Mouse (Mus musculus): ENCODE measurements around the gene Mgll.

Mgll gene

GRCm38 (mm10) chr6:88717143-88718032, 6.8 kb upstream of the Mgll start:
- no peak for DNase-seq (ENCODE audit: extremely low read depth, insufficient read length, low spot score)

GRCm38 (mm10) chr6:88718033-88718725, 6.0 kb upstream of the Mgll start:
- no peak for DNase-seq (ENCODE audit: extremely low read depth, insufficient read length, low spot score)

- no peak for DNase-seq (ENCODE audit: extremely low read depth, insufficient read length, low spot score)
These were observed 3.2 kb upstream of the Mgll start for GRCm38 (mm10) chr6:88721059-88721458.

DNA sequence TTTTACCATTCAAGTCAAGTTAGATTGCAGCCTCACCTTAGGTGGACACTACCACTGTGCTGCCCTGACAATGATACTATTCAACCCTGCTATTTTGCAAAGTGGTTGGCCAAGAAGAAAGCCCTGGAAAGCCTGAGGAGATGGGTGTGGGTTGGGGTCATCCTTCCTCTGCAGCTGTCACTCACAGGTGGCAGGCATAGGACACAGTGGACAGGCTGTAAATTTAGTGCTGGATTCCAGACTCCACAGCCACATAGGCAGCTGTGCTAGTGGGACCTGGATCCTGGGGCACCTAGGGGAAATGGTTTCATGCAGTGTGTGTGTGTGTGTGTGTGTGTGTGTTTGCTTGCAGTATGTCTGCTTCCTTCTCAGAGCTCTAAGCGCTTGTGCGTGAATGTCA, 1.3 kb upstream of the Mgll start:
- no peak for DNase-seq (ENCODE audit: extremely low read depth, insufficient read length, low spot score)

GRCm38 (mm10) chr6:88723806-88724312, 353 bp upstream of the Mgll start:
- no peak for DNase-seq (ENCODE audit: extremely low read depth, insufficient read length, low spot score)

- DNase-seq (ENCODE audit: extremely low read depth, insufficient read length, low spot score), result no peak
These were observed 1.4 kb downstream of the Mgll start for GRCm38 (mm10) chr6:88725590-88725989.

DNA sequence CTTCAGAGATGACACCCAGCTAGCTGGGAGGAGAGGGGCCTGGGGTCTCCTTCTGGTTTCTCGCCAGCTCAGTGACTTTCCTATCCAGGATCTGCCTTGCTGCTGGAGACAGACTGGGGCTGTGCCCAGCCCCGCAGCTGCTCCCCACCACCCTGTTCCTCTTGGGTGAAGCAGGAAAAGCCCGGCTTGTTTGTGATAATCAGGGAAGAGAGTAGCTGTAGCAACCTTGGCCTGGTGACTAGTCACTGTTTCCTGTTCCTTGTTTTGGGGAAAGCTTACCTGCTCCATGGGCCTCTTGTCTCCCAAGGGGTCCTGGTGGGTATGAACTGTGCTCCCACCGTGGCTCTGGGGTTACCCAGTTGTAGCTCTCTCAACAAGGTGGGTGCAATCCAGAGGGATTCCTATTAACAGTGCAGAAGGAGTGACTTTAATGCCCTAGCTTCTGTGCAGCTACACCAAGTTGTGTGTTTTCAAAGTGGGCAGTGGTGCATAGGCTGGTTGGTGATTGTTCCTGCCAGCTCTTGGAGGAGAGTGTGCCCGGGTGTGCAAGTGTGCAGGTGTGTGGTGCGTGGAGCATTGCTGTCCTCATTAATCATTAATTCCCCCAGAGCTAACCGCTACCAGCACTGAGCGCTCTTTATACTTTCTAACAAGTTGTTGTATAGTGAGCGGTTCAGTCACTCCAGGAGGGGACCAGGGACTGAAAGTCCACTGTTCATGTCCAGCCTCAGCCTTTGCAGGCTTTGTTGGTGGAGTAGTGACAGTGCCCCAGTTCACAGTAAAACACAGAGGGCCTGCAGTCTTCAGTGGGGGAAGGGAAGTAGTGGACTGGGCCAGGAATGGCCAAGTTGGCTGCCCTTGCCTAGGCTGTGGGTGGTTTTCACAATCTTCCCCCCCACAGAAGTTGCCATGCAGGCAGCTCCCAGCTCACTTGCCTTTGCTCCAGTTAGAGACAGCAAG, 2.3 kb downstream of the Mgll start:
- DNase-seq (ENCODE audit: extremely low read depth, insufficient read length, low spot score), result no peak

DNA sequence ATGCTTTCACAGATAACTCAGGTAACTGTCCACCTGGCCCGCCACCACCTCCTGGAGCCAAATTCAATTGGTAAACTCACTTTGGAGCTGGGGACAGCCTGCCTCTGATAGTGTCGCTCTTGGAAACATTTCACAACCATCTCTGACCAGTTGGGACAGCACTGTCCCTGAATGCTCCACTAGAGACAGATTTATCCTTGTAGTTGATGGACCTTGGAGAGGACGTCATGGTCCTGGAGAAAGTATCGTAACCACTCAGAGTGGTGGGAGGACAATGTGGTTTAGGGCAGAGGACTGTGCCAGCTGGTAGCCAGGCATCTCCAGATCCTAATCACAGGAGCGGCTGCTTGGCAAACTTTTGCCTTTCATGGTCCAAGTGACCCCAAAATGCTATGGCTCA, 3.3 kb downstream of the Mgll start:
- no peak for DNase-seq (ENCODE audit: extremely low read depth, insufficient read length, low spot score)

DNA sequence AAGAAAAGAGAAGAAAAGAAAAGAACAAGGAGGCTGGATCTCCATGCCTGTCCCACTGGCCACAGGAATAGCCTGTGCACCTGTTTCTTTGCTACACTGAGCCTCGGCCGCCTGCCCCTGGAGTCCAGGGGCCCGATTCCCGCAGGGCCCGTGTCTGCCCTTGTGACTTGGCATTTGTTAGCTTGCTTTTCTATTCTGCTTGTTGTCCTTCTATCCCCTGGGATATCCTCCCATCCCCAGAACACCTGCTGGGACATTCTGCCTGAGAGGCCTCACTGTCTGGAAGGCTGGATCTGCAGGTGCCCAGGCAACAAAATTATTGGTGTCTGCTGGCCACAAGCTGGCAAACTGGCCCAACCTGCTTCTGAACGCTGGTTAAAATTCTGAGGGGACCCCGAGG, 3.8 kb downstream of the Mgll start:
- DNase-seq (ENCODE audit: extremely low read depth, insufficient read length, low spot score), result no peak

GRCm38 (mm10) chr6:88728515-88728914, 4.3 kb downstream of the Mgll start:
- no peak for DNase-seq (ENCODE audit: extremely low read depth, insufficient read length, low spot score)

DNA sequence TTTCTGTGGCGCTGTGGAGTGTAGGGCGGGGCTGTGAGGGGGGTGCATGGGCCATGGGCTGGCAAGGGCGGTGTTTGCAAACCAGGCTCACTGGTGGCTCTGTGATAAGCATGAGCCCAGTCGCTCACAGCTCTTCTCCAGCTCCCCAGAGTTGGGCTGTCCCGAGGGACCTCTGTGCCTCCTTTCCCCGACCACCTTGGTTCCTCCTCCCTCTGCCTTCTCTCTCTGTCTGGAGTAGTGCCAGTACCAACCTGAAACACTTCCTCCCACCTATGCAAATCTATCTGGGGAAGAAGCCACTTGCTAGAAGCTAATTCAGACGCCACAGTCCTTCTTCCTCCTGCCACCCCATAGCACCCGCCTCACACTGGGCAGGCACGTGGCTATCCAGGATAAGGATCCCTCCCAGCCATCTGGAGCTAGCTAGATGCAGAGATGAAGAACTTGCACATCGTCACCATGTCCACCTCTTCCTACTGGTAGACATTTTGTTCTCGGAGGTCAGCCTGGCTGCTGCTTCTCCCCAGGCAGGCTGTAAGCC, 7.1 kb downstream of the Mgll start:
- DNase-seq (ENCODE audit: extremely low read depth, insufficient read length, low spot score), result no peak

- no peak for DNase-seq (ENCODE audit: extremely low read depth, insufficient read length, low spot score)
These were observed 7.8 kb downstream of the Mgll start for GRCm38 (mm10) chr6:88731991-88732390.

DNA sequence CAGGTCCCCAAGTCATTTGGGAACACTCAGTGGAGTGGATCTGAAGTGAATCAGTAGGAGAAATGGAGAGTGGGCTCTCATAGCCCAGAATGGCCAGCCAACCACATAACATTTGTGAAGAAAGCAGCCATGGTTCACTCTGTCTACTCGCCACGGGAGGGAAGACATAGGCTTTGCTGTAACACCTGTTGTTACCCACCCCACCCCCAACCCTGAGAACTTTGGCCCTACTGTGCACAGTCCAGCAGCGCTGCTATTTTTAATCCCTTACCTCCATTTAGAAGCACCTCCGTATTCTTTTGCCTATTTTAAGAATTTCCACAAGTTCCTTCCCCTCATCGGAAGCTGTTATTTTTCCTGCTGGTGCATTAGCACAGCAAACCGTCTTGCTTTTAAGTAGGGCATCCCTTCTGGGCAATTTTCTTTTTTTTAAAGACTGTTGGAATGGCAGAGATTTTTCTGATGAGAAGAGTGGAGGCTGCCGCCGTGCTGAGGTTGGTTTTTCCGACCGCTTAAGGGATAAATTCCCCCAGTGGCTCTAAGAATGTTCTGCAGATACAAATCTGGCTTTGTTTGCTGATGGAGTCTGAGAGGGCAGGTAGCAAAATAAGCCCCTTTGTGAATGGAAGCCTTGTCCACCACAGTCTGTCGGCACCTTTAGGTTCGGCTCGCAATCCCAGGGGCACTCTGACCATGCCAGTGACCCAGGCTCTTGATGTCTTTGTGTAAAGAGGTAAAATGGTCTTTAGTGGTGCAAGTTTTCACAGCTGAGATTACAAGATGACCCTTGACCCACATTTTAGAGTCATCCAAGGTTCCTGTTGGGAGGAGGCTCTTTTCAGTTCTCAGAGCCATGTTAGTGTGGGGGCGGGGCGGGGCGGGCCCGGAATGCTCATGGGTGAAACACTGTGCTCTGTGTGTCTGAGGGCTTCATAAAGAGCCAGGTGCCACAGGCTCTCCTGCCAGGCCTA, 8.7 kb downstream of the Mgll start:
- no peak for DNase-seq (ENCODE audit: extremely low read depth, insufficient read length, low spot score)

GRCm38 (mm10) chr6:88736337-88736736, 12.1 kb downstream of the Mgll start:
- no peak for DNase-seq (ENCODE audit: extremely low read depth, insufficient read length, low spot score)

- no peak for DNase-seq (ENCODE audit: extremely low read depth, insufficient read length, low spot score)
These were observed 12.7 kb downstream of the Mgll start for GRCm38 (mm10) chr6:88736741-88737508.

GRCm38 (mm10) chr6:88737509-88737888, 13.3 kb downstream of the Mgll start:
- no peak for DNase-seq (ENCODE audit: extremely low read depth, insufficient read length, low spot score)

DNA sequence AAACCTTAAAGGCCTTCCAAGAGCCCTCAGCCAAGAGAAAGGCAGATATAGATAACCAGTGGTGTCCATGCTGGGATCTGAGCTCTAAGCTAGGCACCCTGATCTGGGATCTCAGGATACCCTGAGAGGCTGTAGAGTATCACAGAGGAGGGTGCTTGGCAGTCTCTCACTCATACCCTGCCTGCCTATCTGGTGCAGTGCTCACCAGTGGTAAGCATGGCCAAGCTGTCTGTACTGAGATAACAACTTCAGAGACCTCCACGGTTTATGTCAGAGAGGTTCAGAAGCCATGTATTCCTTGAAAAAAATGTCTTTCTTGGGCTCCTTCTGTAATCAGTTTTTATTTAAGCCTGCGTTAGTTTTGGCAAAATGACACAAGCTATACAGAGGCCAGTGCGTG, 16.8 kb downstream of the Mgll start:
- no peak for DNase-seq (ENCODE audit: extremely low read depth, insufficient read length, low spot score)

DNA sequence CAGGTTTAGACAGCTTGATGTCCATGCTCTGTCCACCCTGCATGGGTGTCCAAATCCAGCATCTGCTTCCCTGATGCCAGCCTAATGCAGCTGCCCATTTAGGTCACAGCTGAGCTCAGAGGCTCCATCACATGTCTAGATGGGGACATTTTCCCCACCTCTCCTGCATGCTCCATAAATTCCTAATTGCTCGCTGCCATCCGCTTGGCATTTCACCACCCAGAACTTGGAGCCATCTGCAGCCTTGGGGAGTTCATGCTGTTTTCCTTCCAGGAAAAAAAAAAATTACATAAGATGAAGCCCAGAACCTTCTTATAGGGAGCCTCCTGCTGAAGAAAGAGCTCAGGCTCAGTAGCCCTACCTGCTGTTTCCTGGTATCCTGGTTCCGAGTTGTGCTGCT, 17.6 kb downstream of the Mgll start:
- DNase-seq (ENCODE audit: extremely low read depth, insufficient read length, low spot score), result no peak
